Mouse (Mus musculus): ENCODE measurements around the gene Dtx3. TPM values are rescaled to one million over a fixed set of nuclear protein-coding genes. Genes with fewer than 3 reads are reported as not detected.
A peak's percentile ranks its signal among the peaks of the same experiment; 100 is the strongest.

Dtx3 gene
- polyA plus RNA-seq, 1 experiment, result 101 TPM

- no peaks in the 10 kb centered on the region for H3K36me3 ChIP-seq (ENCODE audit: control insufficient read depth, insufficient read depth, low read length)
- no peak within 1 kb of the TSS for H3K27ac ChIP-seq (ENCODE audit: insufficient read depth, low read depth, low read length)
- no peaks in the 10 kb centered on the region for H3K27me3 ChIP-seq (replicated peaks; ENCODE audit: control insufficient read depth, insufficient read depth, low read length)
- H3K4me1 ChIP-seq (ENCODE audit: control insufficient read depth, insufficient read depth, low read length), result peaks cover 4% of the 10 kb centered on the region; the same call in 1 of the 2 replicates
- H3K4me3 ChIP-seq (ENCODE audit: insufficient read depth, low read depth, low read length), result no peak within 1 kb of the TSS
- no peak for TF ChIP-seq POLR2A (IDR thresholded peaks at IDR 0.05; ENCODE audit: low read depth, low read length)
- TF ChIP-seq CTCF (conservative IDR thresholded peaks at IDR 0.05; ENCODE audit: insufficient read depth, insufficient read length, low read depth, low read length), result no peak
- DNase-seq, result no peak
- 8% methylated on average over 34 of the region's 34 CpGs for WGBS
These were observed 15.4 kb downstream of the Dtx3 start, which contains the start of gene Slc26a10 for GRCm38 (mm10) chr10:127179871-127180694. Gene Slc26a10 (minus strand): TSS chr10:127180645.

- peak; percentile 34 for DNase-seq
- Histone ChIP-seq H3K36me3 (ENCODE audit: control insufficient read depth, insufficient read depth, low read length) (no peaks in the 10 kb centered on the region), H3K4me1 (ENCODE audit: control insufficient read depth, insufficient read depth, low read length) (peaks cover 4% of the 10 kb centered on the region; the same call in 1 of the 2 replicates), H3K4me3 (ENCODE audit: insufficient read depth, low read depth, low read length) (peak overlapping the region; percentile 24; the same call in 1 of the 2 replicates), H3K27ac (ENCODE audit: insufficient read depth, low read depth, low read length) (no peak overlapping the region), H3K27me3 (replicated peaks; ENCODE audit: control insufficient read depth, insufficient read depth, low read length) (no peaks in the 10 kb centered on the region)
- TF ChIP-seq CTCF (conservative IDR thresholded peaks at IDR 0.05; ENCODE audit: insufficient read depth, insufficient read length, low read depth, low read length) (no peak), POLR2A (IDR thresholded peaks at IDR 0.05; ENCODE audit: low read depth, low read length) (no peak)
- 7% methylated on average over 41 of the region's 41 CpGs for WGBS
These were observed 17.1 kb downstream of the Dtx3 start for GRCm38 (mm10) chr10:127178286-127179027.

GRCm38 (mm10) chr10:127177719-127178118, 17.8 kb downstream of the Dtx3 start:
- H3K4me1 ChIP-seq (ENCODE audit: control insufficient read depth, insufficient read depth, low read length), result peaks cover 4% of the 10 kb centered on the region; the same call in 1 of the 2 replicates
- 2% methylated on average over 23 of the region's 23 CpGs for WGBS
- no peaks in the 10 kb centered on the region for H3K27me3 ChIP-seq (replicated peaks; ENCODE audit: control insufficient read depth, insufficient read depth, low read length)
- peak; percentile 72 for DNase-seq
- peak overlapping the region; percentile 24 for H3K4me3 ChIP-seq (ENCODE audit: insufficient read depth, low read depth, low read length)
- H3K27ac ChIP-seq (ENCODE audit: insufficient read depth, low read depth, low read length), result no peak overlapping the region
- no peaks in the 10 kb centered on the region for H3K36me3 ChIP-seq (ENCODE audit: control insufficient read depth, insufficient read depth, low read length)
- TF ChIP-seq POLR2A (IDR thresholded peaks at IDR 0.05; ENCODE audit: low read depth, low read length) (no peak), CTCF (conservative IDR thresholded peaks at IDR 0.05; ENCODE audit: insufficient read depth, insufficient read length, low read depth, low read length) (peak; percentile 84)

- peaks cover 4% of the 10 kb centered on the region; the same call in 1 of the 2 replicates for H3K4me1 ChIP-seq (ENCODE audit: control insufficient read depth, insufficient read depth, low read length)
- no peak for DNase-seq
- no peaks in the 10 kb centered on the region for H3K27me3 ChIP-seq (replicated peaks; ENCODE audit: control insufficient read depth, insufficient read depth, low read length)
- TF ChIP-seq CTCF (conservative IDR thresholded peaks at IDR 0.05; ENCODE audit: insufficient read depth, insufficient read length, low read depth, low read length), result no peak
- WGBS, result 30% methylated on average over 9 of the region's 9 CpGs
- H3K36me3 ChIP-seq (ENCODE audit: control insufficient read depth, insufficient read depth, low read length), result no peaks in the 10 kb centered on the region
- H3K27ac ChIP-seq (ENCODE audit: insufficient read depth, low read depth, low read length), result no peak overlapping the region
- no peak overlapping the region for H3K4me3 ChIP-seq (ENCODE audit: insufficient read depth, low read depth, low read length)
These were observed 18.3 kb downstream of the Dtx3 start for GRCm38 (mm10) chr10:127177235-127177634.

GRCm38 (mm10) chr10:127176756-127177155, 18.8 kb downstream of the Dtx3 start:
- Histone ChIP-seq H3K4me1 (ENCODE audit: control insufficient read depth, insufficient read depth, low read length) (peaks cover 4% of the 10 kb centered on the region; the same call in 1 of the 2 replicates), H3K27me3 (replicated peaks; ENCODE audit: control insufficient read depth, insufficient read depth, low read length) (no peaks in the 10 kb centered on the region), H3K36me3 (ENCODE audit: control insufficient read depth, insufficient read depth, low read length) (no peaks in the 10 kb centered on the region), H3K27ac (ENCODE audit: insufficient read depth, low read depth, low read length) (no peak overlapping the region), H3K4me3 (ENCODE audit: insufficient read depth, low read depth, low read length) (no peak overlapping the region)
- TF ChIP-seq POLR2A (IDR thresholded peaks at IDR 0.05; ENCODE audit: low read depth, low read length) (no peak), CTCF (conservative IDR thresholded peaks at IDR 0.05; ENCODE audit: insufficient read depth, insufficient read length, low read depth, low read length) (no peak)
- DNase-seq, result no peak
- 29% methylated on average over 7 of the region's 7 CpGs for WGBS

- WGBS, result 59% methylated on average over 3 of the region's 3 CpGs
- TF ChIP-seq CTCF (conservative IDR thresholded peaks at IDR 0.05; ENCODE audit: insufficient read depth, insufficient read length, low read depth, low read length) (no peak), POLR2A (IDR thresholded peaks at IDR 0.05; ENCODE audit: low read depth, low read length) (no peak)
- H3K4me1 ChIP-seq (ENCODE audit: control insufficient read depth, insufficient read depth, low read length), result peaks cover 4% of the 10 kb centered on the region; the same call in 1 of the 2 replicates
These were observed 19.3 kb downstream of the Dtx3 start for GRCm38 (mm10) chr10:127176228-127176627.

GRCm38 (mm10) chr10:127174170-127174569, 21.4 kb downstream of the Dtx3 start:
- WGBS, result 85% methylated on average over 7 of the region's 7 CpGs
- TF ChIP-seq CTCF (conservative IDR thresholded peaks at IDR 0.05; ENCODE audit: insufficient read depth, insufficient read length, low read depth, low read length) (no peak), POLR2A (IDR thresholded peaks at IDR 0.05; ENCODE audit: low read depth, low read length) (no peak)
- H3K27me3 ChIP-seq (replicated peaks; ENCODE audit: control insufficient read depth, insufficient read depth, low read length), result no peaks in the 10 kb centered on the region
- H3K27ac ChIP-seq (ENCODE audit: insufficient read depth, low read depth, low read length), result no peak overlapping the region
- H3K4me3 ChIP-seq (ENCODE audit: insufficient read depth, low read depth, low read length), result no peak overlapping the region
- DNase-seq, result no peak
- peaks cover 4% of the 10 kb centered on the region; the same call in 1 of the 2 replicates for H3K4me1 ChIP-seq (ENCODE audit: control insufficient read depth, insufficient read depth, low read length)
- H3K36me3 ChIP-seq (ENCODE audit: control insufficient read depth, insufficient read depth, low read length), result no peaks in the 10 kb centered on the region

More at GRCm38 (mm10) chr10:127176228-127176627, 19.3 kb downstream of the Dtx3 start:
- Histone ChIP-seq H3K4me3 (ENCODE audit: insufficient read depth, low read depth, low read length) (no peak overlapping the region), H3K27me3 (replicated peaks; ENCODE audit: control insufficient read depth, insufficient read depth, low read length) (no peaks in the 10 kb centered on the region), H3K27ac (ENCODE audit: insufficient read depth, low read depth, low read length) (no peak overlapping the region), H3K36me3 (ENCODE audit: control insufficient read depth, insufficient read depth, low read length) (no peaks in the 10 kb centered on the region)
- no peak for DNase-seq

Data from kidney, adult 2 months (tissue).